13 mouse cellular contexts compared by ENCODE assay signal in the genomic region with DNA sequence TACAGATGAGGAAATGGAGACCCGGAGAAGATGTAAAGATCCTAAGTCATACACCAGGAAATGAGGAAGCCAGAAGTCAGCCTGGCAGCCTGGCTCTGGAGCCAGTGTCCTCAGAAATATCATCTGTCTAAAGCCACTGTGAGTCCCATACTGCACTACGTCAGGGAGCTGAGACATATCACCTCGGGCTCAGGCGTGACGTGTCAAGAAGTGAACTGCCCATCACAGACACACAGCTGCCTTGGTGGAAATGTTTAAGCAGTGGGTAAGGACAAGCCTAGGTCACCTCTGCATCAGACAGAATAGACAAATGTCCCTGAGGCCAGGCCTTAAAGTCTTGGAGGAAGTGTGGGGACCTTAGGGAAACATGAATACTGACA.
DNase-seq lines count a peak whose midpoint lies in the region; ATAC-seq lines count a peak whose summit lies in the region.
"Had no signal": no experiment of that assay in that cellular context is flagged by ENCODE, and none has a peak within 500 bp of the region (broad histone marks: within the 10 kb centered on the region; RNA-seq: fewer than 3 reads in every experiment).

No protein-coding gene starts in this region.

- H3K9ac ChIP-seq in lung, embryonic 16.5 days (ENCODE audit: low read length), result no peak overlapping the region
- no peak overlapping the region for H3K9ac ChIP-seq in forebrain, embryonic 16.5 days (replicated peaks; ENCODE audit: low read depth, low read length)
- H3K9ac ChIP-seq in midbrain, embryonic 14.5 days (replicated peaks; ENCODE audit: low read length), result no peak overlapping the region

- peak overlapping the region; percentile 82 for H3K27ac ChIP-seq in heart, embryonic 10.5 days
- H3K27ac ChIP-seq in lung, embryonic 16.5 days (ENCODE audit: low read length), result 0 out of 2 replicates have a peak overlapping the region, but pooled peaks have one; percentile 5
- H3K27ac ChIP-seq in forebrain, embryonic 16.5 days (ENCODE audit: low read length), result peak overlapping the region; percentile 4; the same call in 1 of the 2 replicates
- H3K27ac ChIP-seq in midbrain, embryonic 14.5 days (replicated peaks; ENCODE audit: low read depth, low read length), result peak overlapping the region; percentile 26
- H3K27ac ChIP-seq: intestine, embryonic 15.5 days had no signal

- no peaks in the 10 kb centered on the region for H3K27me3 ChIP-seq in heart, embryonic 10.5 days (ENCODE audit: insufficient read depth, poor library complexity, severe bottlenecking)
- H3K27me3 ChIP-seq in lung, embryonic 16.5 days (ENCODE audit: control insufficient read depth, insufficient read depth, low read depth, low read length), result no peaks in the 10 kb centered on the region
- no peaks in the 10 kb centered on the region for H3K27me3 ChIP-seq in forebrain, embryonic 16.5 days (replicated peaks; ENCODE audit: control insufficient read depth, insufficient read depth, low read length)
- no peaks in the 10 kb centered on the region for H3K27me3 ChIP-seq in midbrain, embryonic 14.5 days (ENCODE audit: control insufficient read depth, insufficient read depth, low read length)
- H3K27me3 ChIP-seq: intestine, embryonic 15.5 days had no signal

- no peak overlapping the region for H3K4me2 ChIP-seq in lung, embryonic 16.5 days (ENCODE audit: low read depth, low read length)
- H3K4me2 ChIP-seq in forebrain, embryonic 16.5 days (ENCODE audit: low read length), result no peak overlapping the region
- no peak overlapping the region for H3K4me2 ChIP-seq in midbrain, embryonic 14.5 days (ENCODE audit: low read length)
- H3K4me2 ChIP-seq: intestine, embryonic 15.5 days; liver, embryonic 11.5 days had no signal

- no peaks in the 10 kb centered on the region for H3K9me3 ChIP-seq in heart, embryonic 10.5 days
- H3K9me3 ChIP-seq in lung, embryonic 16.5 days (ENCODE audit: control insufficient read depth, low read length), result no peaks in the 10 kb centered on the region
- no peaks in the 10 kb centered on the region for H3K9me3 ChIP-seq in forebrain, embryonic 16.5 days (ENCODE audit: control insufficient read depth, low read length)
- H3K9me3 ChIP-seq in midbrain, embryonic 14.5 days (ENCODE audit: control insufficient read depth, low read length), result no peaks in the 10 kb centered on the region
- H3K9me3 ChIP-seq: intestine, embryonic 15.5 days had no signal

- no peak for ATAC-seq in lung, embryonic 16.5 days (ENCODE audit: low read depth)
- no peak for ATAC-seq in forebrain, embryonic 16.5 days
- ATAC-seq in midbrain, embryonic 14.5 days (ENCODE audit: low FRiP score, low TSS enrichment), result no peak
- ATAC-seq: CD4-positive, CD25-positive, alpha-beta regulatory T cell, adult 4 months had no signal

- no peak overlapping the region for H3K4me3 ChIP-seq in heart, embryonic 10.5 days
- no peak overlapping the region for H3K4me3 ChIP-seq in lung, embryonic 16.5 days (ENCODE audit: low read length)
- H3K4me3 ChIP-seq in forebrain, embryonic 16.5 days (replicated peaks; ENCODE audit: low read length), result no peak overlapping the region
- no peak overlapping the region for H3K4me3 ChIP-seq in midbrain, embryonic 14.5 days (replicated peaks; ENCODE audit: low read depth, low read length)
- H3K4me3 ChIP-seq: intestine, embryonic 15.5 days had no signal

- WGBS in heart, embryonic 10.5 days, result 43% methylated on average over 5 of the region's 5 CpGs
- WGBS in lung, embryonic 16.5 days, result 41% methylated on average over 5 of the region's 5 CpGs
- WGBS in forebrain, embryonic 16.5 days, result 87% methylated on average over 5 of the region's 5 CpGs
- WGBS in midbrain, embryonic 14.5 days, result 80% methylated on average over 5 of the region's 5 CpGs

- H3K4me1 ChIP-seq in heart, embryonic 10.5 days, result peaks cover 43% of the 10 kb centered on the region
- H3K4me1 ChIP-seq in lung, embryonic 16.5 days (replicated peaks; ENCODE audit: control insufficient read depth, insufficient read depth, low read length), result peaks cover 6% of the 10 kb centered on the region
- peaks cover 23% of the 10 kb centered on the region for H3K4me1 ChIP-seq in forebrain, embryonic 16.5 days (replicated peaks; ENCODE audit: control insufficient read depth, insufficient read depth, low read length)
- H3K4me1 ChIP-seq in midbrain, embryonic 14.5 days (ENCODE audit: control insufficient read depth, insufficient read depth, low read length), result peaks cover 13% of the 10 kb centered on the region

- peaks cover 10% of the 10 kb centered on the region; the same call in 1 of the 2 replicates for H3K36me3 ChIP-seq in heart, embryonic 10.5 days
- no peaks in the 10 kb centered on the region for H3K36me3 ChIP-seq in lung, embryonic 16.5 days (ENCODE audit: control insufficient read depth, insufficient read depth, low read length)
- H3K36me3 ChIP-seq in forebrain, embryonic 16.5 days (ENCODE audit: control insufficient read depth, insufficient read depth), result no peaks in the 10 kb centered on the region
- no peaks in the 10 kb centered on the region for H3K36me3 ChIP-seq in midbrain, embryonic 14.5 days (ENCODE audit: control insufficient read depth, insufficient read depth, low read length)
- H3K36me3 ChIP-seq: intestine, embryonic 15.5 days had no signal

- intact Hi-C loops in heart, postnatal 14 days (cut with DNase I), result no loop called here

- DNase-seq in heart, embryonic 10.5 days (ENCODE audit: low spot score), result no peak
- DNase-seq in heart, postnatal 14 days, result no peak
- no peak for DNase-seq in lung, postnatal 25 days (ENCODE audit: low spot score)
- DNase-seq in midbrain, embryonic 14.5 days, result no peak
- DNase-seq in thymus, postnatal 36 days, result no peak
- no peak for DNase-seq in right cerebral cortex, postnatal 25 days
- DNase-seq: spleen, adult 18-20 months; thymus, postnatal 25 days had no signal

Comparison
In these comparisons a context has a peak if more than half of its experiments do, and no peak if none do; other contexts are left out.
1. H3K27ac ChIP-seq: peak in every context shown above with its lines; median percentile 82 in heart, embryonic 10.5 days; 26 in midbrain, embryonic 14.5 days; 5 in lung, embryonic 16.5 days; 4 in forebrain, embryonic 16.5 days.